Mouse (Mus musculus): ENCODE measurements around the gene 2310034G01Rik. TPM values are rescaled to one million over a fixed set of nuclear protein-coding genes. Genes with fewer than 3 reads are reported as not detected.

Gene 2310034G01Rik
- polyA plus RNA-seq, 1 experiment: 0.92 TPM

DNA sequence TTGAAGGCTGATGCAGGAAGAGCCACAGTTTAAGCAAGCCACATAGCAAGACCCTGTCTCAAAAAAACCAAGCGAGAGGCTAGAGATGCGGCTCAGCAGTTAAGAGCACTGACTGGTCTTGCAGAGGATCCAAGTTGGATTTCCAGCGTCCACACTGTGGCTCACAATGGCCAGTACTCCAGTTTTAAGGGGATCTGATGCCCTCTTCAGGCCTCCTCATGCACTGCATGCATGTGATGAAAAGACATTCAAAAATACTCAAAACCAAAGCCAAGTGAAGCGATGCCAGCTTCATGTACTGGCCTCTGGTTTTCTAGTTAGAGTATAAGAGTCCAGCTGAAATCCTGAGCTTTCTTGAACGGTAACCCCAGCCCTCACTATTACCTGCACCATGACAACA, 39.8 kb upstream of the 2310034G01Rik start:
- H3ac ChIP-seq (ENCODE audit: control insufficient read depth, insufficient read length, low read depth): no peak overlapping the region
- H3K79me2 ChIP-seq (ENCODE audit: control insufficient read depth, insufficient read depth): peaks cover 81% of the 10 kb centered on the region
- H3K79me3 ChIP-seq (ENCODE audit: low read depth): peaks cover 64% of the 10 kb centered on the region
- H3K4me3 ChIP-seq (ENCODE audit: insufficient read depth, poor library complexity, severe bottlenecking): no peak overlapping the region
- H3K36me3 ChIP-seq (ENCODE audit: control insufficient read depth, insufficient read depth): peaks cover 26% of the 10 kb centered on the region
- TF ChIP-seq MAX (IDR thresholded peaks at IDR 0.05): no peak
- TF ChIP-seq CEBPB (IDR thresholded peaks at IDR 0.05; ENCODE audit: low read depth): no peak
- TF ChIP-seq MYOG (IDR thresholded peaks at IDR 0.05; ENCODE audit: control insufficient read depth, extremely low read depth, insufficient read length): no peak
- TF ChIP-seq USF1 (IDR thresholded peaks at IDR 0.05; ENCODE audit: low read depth): no peak
- no peak for TF ChIP-seq CTCF (IDR thresholded peaks at IDR 0.05; ENCODE audit: control insufficient read depth, insufficient read depth, insufficient read length)
- no peak for TF ChIP-seq MYOD1 (IDR thresholded peaks at IDR 0.05; ENCODE audit: control insufficient read depth, insufficient read length, low read depth)
- no peak for TF ChIP-seq FOSL1 (IDR thresholded peaks at IDR 0.05; ENCODE audit: insufficient read depth, low read length, poor library complexity, severe bottlenecking)
- H3K27me3 ChIP-seq (ENCODE audit: control insufficient read depth, insufficient read depth, insufficient read length): no peaks in the 10 kb centered on the region

DNA sequence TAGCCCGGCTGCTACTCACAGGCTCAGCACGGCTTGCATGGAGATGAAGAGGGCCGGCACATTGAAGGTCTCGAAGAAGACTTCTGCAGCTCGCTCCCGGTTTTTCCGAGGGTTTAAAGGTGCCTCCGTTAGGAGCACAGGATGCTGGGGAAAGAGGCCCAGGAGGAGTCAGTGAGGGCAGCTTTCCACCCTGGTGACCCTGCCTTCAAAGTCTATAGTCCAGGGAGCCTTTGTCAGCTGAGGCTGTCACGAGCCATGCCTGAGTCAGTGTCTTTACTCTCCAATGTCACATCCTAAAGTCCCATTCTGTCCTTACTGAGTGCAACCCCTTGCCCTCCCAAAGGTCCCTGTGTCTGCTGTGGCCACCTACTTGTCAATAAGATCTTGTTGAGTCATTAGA, 32.2 kb upstream of the 2310034G01Rik start:
- no peak for TF ChIP-seq USF1 (IDR thresholded peaks at IDR 0.05; ENCODE audit: low read depth)
- TF ChIP-seq MAX (IDR thresholded peaks at IDR 0.05): no peak
- TF ChIP-seq FOSL1 (IDR thresholded peaks at IDR 0.05; ENCODE audit: insufficient read depth, low read length, poor library complexity, severe bottlenecking): no peak
- TF ChIP-seq CEBPB (IDR thresholded peaks at IDR 0.05; ENCODE audit: low read depth): no peak
- TF ChIP-seq MYOD1 (IDR thresholded peaks at IDR 0.05; ENCODE audit: control insufficient read depth, insufficient read length, low read depth): no peak
- no peak for TF ChIP-seq MYOG (IDR thresholded peaks at IDR 0.05; ENCODE audit: control insufficient read depth, extremely low read depth, insufficient read length)
- TF ChIP-seq CTCF (IDR thresholded peaks at IDR 0.05; ENCODE audit: control insufficient read depth, insufficient read depth, insufficient read length): no peak
- H3K79me2 ChIP-seq (ENCODE audit: control insufficient read depth, insufficient read depth): peaks cover 5% of the 10 kb centered on the region
- no peak overlapping the region for H3K4me3 ChIP-seq (ENCODE audit: insufficient read depth, poor library complexity, severe bottlenecking)
- H3ac ChIP-seq (ENCODE audit: control insufficient read depth, insufficient read length, low read depth): no peak overlapping the region
- peaks cover 1% of the 10 kb centered on the region for H3K79me3 ChIP-seq (ENCODE audit: low read depth)
- H3K36me3 ChIP-seq (ENCODE audit: control insufficient read depth, insufficient read depth): peaks cover 65% of the 10 kb centered on the region
- H3K27me3 ChIP-seq (ENCODE audit: control insufficient read depth, insufficient read depth, insufficient read length): no peaks in the 10 kb centered on the region

DNA sequence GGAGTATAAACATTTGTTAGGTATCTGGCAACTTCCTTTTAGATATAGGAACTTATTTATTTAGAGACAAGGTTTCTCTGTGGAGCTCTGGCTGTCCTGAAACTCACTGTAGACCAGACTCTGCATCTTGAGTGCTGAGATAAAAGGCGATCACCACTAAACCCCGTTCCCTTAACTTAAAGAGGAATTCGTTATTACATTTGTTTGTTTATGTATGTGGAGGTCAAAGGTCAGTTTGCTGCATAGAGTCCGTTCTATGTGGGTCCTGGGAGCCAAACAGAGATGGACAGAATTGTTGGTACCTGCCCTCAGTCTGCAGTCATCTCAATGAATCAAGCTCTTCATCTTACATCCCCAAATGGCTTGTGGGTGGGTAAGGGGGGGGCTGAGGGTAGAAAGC, 25.8 kb upstream of the 2310034G01Rik start:
- no peaks in the 10 kb centered on the region for H3K79me3 ChIP-seq (ENCODE audit: low read depth)

DNA sequence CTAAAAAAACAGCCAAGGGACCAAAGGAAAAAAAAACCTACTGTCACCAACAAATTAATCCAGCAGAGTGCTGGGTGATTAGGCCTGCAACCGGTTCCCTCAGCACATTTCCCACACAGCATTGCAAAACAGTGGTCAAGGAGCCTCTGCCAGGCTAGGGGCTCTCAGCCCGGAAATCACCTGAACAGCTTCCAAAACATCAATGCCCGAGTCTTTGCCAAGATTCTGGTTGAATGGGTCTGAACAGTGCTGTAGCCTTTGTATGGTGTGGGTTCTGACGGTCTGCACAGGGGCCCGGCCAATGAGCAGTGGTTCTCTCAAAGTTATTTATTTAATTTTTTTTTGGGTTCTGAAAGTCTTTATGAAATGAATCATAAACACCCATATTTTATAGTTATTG, 25.4 kb upstream of the 2310034G01Rik start:
- Histone ChIP-seq H3K79me2 (ENCODE audit: control insufficient read depth, insufficient read depth) (no peaks in the 10 kb centered on the region), H3K36me3 (ENCODE audit: control insufficient read depth, insufficient read depth) (peaks cover 32% of the 10 kb centered on the region), H3ac (ENCODE audit: control insufficient read depth, insufficient read length, low read depth) (no peak overlapping the region), H3K4me3 (ENCODE audit: insufficient read depth, poor library complexity, severe bottlenecking) (no peak overlapping the region), H3K79me3 (ENCODE audit: low read depth) (no peaks in the 10 kb centered on the region), H3K27me3 (ENCODE audit: control insufficient read depth, insufficient read depth, insufficient read length) (no peaks in the 10 kb centered on the region)
- TF ChIP-seq USF1 (IDR thresholded peaks at IDR 0.05; ENCODE audit: low read depth) (no peak), MYOG (IDR thresholded peaks at IDR 0.05; ENCODE audit: control insufficient read depth, extremely low read depth, insufficient read length) (no peak), MYOD1 (IDR thresholded peaks at IDR 0.05; ENCODE audit: control insufficient read depth, insufficient read length, low read depth) (no peak), CEBPB (IDR thresholded peaks at IDR 0.05; ENCODE audit: low read depth) (no peak), CTCF (IDR thresholded peaks at IDR 0.05; ENCODE audit: control insufficient read depth, insufficient read depth, insufficient read length) (no peak), MAX (IDR thresholded peaks at IDR 0.05) (no peak), FOSL1 (IDR thresholded peaks at IDR 0.05; ENCODE audit: insufficient read depth, low read length, poor library complexity, severe bottlenecking) (no peak)

More for the DNA sequence above, 25.8 kb upstream of the 2310034G01Rik start:
- H3ac ChIP-seq (ENCODE audit: control insufficient read depth, insufficient read length, low read depth): no peak overlapping the region
- no peak overlapping the region for H3K4me3 ChIP-seq (ENCODE audit: insufficient read depth, poor library complexity, severe bottlenecking)
- peaks cover 34% of the 10 kb centered on the region for H3K36me3 ChIP-seq (ENCODE audit: control insufficient read depth, insufficient read depth)
- no peaks in the 10 kb centered on the region for H3K79me2 ChIP-seq (ENCODE audit: control insufficient read depth, insufficient read depth)
- no peaks in the 10 kb centered on the region for H3K27me3 ChIP-seq (ENCODE audit: control insufficient read depth, insufficient read depth, insufficient read length)
- TF ChIP-seq USF1 (IDR thresholded peaks at IDR 0.05; ENCODE audit: low read depth) (no peak), MAX (IDR thresholded peaks at IDR 0.05) (no peak), CTCF (IDR thresholded peaks at IDR 0.05; ENCODE audit: control insufficient read depth, insufficient read depth, insufficient read length) (no peak), CEBPB (IDR thresholded peaks at IDR 0.05; ENCODE audit: low read depth) (no peak), MYOG (IDR thresholded peaks at IDR 0.05; ENCODE audit: control insufficient read depth, extremely low read depth, insufficient read length) (no peak), MYOD1 (IDR thresholded peaks at IDR 0.05; ENCODE audit: control insufficient read depth, insufficient read length, low read depth) (no peak), FOSL1 (IDR thresholded peaks at IDR 0.05; ENCODE audit: insufficient read depth, low read length, poor library complexity, severe bottlenecking) (no peak)

DNA sequence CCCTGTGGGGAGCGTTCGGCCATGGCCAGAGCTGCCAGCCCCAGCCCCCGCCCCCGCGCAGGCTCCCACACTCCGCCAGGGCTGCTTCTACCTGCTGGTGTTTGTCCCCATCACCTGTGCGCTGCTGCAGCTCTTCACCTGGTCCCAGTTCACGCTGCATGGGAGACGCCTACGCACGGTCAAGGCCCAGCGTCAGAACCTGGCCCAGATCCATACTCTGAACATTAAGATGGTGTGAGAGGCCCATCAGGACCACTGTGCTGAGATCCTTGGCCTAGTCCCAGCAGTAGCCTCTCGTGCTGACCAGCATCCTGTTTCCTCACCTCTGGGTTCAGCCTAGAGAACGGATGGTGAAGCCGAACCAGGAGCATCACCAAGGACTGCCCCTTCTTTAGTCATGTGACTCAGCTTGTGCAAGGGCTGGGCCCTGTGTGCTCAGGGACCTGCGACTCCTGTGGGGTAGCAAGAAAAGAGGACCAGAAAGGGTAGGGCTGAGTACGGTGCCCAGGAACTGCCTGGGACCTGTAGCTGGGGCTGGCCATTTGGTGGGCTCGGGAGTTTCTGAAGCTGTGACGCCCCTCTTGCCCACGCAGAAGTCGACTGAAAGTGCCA, 24.5 kb upstream of the 2310034G01Rik start:
- Histone ChIP-seq H3K36me3 (ENCODE audit: control insufficient read depth, insufficient read depth) (peaks cover 23% of the 10 kb centered on the region), H3K4me3 (ENCODE audit: insufficient read depth, poor library complexity, severe bottlenecking) (no peak overlapping the region), H3ac (ENCODE audit: control insufficient read depth, insufficient read length, low read depth) (no peak overlapping the region), H3K79me2 (ENCODE audit: control insufficient read depth, insufficient read depth) (no peaks in the 10 kb centered on the region), H3K27me3 (ENCODE audit: control insufficient read depth, insufficient read depth, insufficient read length) (no peaks in the 10 kb centered on the region), H3K79me3 (ENCODE audit: low read depth) (no peaks in the 10 kb centered on the region)
- TF ChIP-seq CTCF (IDR thresholded peaks at IDR 0.05; ENCODE audit: control insufficient read depth, insufficient read depth, insufficient read length) (no peak), CEBPB (IDR thresholded peaks at IDR 0.05; ENCODE audit: low read depth) (no peak), MYOD1 (IDR thresholded peaks at IDR 0.05; ENCODE audit: control insufficient read depth, insufficient read length, low read depth) (no peak), FOSL1 (IDR thresholded peaks at IDR 0.05; ENCODE audit: insufficient read depth, low read length, poor library complexity, severe bottlenecking) (no peak), MYOG (IDR thresholded peaks at IDR 0.05; ENCODE audit: control insufficient read depth, extremely low read depth, insufficient read length) (no peak), MAX (IDR thresholded peaks at IDR 0.05) (no peak), USF1 (IDR thresholded peaks at IDR 0.05; ENCODE audit: low read depth) (no peak)

All from C2C12 (cell line).